Mouse (Mus musculus) retina, postnatal 1 day (tissue): ENCODE results near the gene Dusp2.
A peak's percentile ranks its signal among the peaks of the same experiment; 100 is the strongest.

Source experiments
- DNase-seq: peaks from one replicate; pipeline ENCODE4 v3.0.0-alpha.2; 2012

Dusp2 gene

DNA sequence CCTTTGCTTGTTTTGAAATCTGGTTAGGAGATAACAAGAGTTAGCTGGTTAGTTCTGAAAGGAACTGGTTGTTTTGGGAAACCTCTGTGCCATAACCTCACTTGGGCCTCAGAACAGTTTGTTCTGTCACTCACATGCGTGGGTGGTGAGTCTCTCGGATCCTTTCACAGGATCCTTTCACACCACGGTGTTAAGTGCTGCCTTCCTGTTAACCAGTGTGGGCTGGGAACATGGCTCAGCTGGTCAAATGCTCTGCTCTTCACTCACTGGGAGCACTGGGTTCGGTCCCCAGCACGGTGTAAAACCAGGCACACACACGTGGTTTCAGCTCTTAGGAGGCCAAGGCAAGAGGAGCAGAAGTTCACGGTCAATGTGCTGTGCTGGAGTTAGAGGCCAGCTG is 11.5 kb upstream of the Dusp2 start:
- no peak for DNase-seq

DNA sequence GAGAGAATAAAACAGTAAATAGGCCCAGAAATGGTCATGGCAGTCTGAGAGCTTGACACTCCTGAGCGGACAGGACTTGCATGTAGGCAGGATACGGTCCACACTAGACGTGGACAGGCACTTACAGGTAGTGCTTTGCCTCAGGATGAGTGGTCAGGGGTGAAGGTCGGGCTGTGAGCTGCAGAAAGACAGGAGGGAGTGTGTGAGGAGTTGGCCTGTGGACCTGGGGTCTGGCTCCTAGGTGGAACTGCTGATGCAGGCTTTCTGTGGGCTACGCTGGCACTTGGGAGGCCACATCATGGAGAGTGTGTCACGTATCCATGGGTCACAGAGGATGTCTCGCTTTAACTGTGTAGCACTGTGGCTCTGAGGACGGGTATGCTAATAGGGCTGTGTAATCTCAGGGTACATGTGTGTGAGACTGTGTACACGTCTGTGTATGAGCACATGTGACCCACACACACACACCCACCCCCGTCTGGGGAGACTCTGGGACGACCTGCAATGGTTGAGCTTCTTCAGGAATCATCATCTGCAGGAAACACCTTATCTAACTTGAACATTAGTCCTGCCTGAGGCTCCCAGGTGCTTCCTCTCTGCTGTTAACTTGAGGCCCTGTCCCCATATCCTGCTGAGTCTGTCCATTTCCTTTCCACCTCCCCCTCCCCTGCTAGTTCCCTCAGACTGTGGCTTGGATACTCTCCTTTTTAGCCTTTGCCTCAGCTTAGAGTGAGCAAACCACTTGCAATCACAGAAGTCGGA is 7.7 kb upstream of the Dusp2 start:
- no peak for DNase-seq

DNA sequence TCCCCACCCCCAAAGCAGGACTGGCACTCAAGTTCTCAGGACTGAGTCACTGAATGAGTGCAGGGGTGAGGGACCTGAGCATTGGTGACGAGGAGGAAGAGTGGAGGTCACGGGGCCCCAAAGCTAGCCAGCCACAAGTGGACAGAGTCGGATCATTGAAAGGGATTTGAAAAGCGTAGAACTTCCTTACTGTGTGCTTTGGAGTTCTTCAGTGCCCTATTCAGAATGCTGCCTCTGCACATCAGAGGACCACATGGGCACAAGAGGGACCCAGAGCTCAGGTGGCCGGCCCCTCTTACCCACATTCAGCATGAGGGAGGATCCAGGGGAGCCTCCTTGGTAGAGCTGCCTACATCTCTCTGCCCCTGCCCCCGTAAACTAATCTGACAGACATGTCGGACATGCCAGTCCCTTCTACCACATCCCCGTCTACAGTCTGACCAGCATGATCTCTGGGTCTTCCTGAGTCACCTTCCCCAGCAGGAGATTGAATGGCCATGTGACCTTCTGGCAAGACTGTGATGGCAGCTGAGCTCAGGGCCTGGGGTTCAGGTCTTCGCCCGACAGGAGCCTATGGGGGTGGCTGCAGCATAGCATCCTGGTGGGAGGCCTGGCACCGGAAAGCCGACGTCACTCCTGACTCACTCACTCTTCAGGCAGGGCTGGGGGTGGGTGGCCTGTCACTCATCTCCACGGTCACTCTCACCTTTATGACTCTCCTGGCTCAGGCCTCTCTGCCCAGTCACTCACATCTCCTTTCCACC is 3.0 kb upstream of the Dusp2 start:
- DNase-seq = no peak

DNA sequence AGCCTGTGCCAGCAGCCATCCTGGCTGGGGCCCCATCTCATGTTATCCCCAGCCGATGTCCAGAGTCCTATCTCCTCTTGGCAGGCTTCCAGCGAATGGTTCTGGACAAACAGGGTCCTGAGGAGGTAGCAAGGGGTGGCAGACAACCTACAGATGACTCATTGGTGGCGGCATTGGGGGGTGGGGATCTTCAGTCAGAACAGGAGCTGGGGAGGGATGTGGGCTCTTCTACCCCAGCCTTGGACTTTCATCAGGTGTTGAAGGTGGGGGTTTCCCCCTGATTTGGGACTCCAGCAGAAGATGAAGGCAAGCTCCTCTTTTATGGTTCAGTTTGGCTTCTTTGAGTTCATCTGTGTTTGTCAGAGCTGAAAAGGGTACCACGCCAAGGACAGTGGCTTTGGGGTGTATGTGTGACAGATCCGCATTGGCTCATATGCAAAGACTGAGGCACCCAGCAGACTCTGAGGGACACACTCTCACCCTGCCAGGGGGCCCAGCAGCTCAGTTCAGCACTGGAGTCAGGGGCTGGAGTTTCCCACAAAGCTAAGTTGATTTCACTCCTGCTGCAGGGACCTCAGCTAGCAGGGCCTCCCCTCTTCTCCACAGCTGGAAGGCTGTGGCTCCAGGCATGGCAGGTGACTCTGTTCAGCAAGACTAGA is 1.9 kb upstream of the Dusp2 start:
- peak; percentile 9 for DNase-seq

DNA sequence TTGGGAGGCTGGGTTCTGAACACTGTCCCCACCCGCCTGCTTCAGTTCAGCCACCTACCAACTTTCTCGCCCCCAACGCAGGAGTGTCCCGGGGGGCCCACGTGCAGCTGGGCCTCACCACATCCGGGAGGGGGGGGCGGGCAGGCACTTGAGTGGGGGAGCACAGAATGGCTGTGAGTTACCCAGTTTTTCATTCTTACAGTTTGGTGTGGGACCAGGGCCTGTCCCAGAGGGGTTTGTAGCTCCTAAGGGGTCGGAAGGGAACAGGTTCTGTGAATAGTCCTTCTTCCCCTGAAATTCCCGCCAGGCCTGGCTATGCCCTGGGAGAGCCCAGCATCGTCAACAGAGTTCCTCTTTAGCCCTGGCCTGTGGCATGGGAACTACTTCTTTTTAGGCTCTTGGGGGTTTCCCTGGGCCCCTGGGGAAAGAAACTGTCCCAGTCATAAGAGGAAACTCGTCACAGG is 849 bp upstream of the Dusp2 start:
- DNase-seq = no peak

DNA sequence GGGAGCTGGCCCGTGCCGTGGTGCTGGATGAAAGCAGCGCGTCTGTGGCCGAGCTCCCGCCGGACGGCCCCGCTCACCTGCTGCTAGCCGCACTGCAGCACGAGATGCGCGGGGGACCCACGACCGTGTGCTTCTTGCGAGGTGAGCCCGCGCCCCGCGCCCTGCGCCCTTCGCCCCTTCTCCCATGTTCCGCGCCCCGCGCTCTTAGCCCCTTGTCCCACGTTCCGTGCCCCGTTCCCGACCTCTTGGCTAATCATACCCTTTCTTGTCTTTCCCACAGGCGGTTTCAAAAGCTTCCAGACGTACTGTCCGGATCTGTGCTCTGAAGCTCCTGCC is 506 bp downstream of the Dusp2 start:
- DNase-seq = no peak

DNA sequence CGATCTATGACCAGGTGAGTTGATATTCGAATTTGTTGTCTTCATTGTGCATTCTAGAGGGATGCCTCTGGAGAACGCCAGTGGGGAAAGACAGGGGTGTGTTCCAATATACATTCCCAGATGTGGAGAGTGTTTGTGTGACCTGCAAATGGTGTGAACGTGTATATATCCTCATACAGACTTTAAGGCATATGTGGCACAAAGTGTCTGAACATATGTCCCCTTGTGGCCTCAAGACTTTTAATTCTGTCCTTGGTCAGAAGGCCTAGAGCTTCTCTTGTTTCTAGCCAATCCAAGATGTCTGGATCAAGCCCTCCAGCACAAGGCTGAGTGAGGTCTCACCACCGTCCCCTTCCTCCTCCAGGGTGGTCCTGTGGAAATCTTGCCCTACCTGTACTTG is 926 bp downstream of the Dusp2 start:
- DNase-seq = no peak

DNA sequence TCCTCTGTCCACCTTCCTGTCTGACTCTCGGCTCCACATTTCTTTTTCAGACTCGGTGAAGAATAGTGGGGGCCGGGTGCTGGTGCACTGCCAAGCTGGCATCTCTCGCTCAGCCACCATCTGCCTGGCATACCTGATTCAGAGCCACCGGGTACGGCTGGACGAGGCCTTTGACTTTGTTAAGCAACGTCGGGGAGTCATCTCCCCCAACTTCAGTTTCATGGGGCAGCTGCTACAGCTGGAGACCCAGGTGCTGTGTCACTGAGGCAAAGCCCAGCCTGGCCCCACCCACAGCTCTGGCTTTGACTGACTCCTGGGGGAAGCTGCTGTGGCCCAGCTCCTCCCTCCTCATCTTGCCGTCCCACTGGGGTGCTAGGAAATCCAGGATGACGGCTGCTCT is 1.6 kb downstream of the Dusp2 start:
- DNase-seq = no peak

DNA sequence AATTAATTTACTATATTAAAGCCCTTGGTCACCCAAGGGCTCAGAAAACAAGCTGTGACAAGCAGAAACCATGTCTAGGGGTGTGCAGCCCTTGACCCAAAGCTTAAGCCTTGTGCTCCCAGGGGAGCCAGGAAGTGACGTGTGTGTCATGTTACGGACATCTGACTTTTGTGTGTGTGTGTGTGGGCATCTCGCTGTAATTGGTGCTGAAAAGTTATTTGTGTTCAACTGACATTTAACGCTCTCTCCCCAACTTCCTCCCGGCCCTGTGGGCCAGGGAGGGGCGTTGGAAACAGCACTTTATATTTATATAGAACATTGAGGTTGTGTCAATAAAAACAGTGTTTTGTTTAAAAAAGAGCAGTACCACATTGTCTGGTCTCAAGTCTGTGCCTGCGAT is 2.1 kb downstream of the Dusp2 start:
- no peak for DNase-seq

DNA sequence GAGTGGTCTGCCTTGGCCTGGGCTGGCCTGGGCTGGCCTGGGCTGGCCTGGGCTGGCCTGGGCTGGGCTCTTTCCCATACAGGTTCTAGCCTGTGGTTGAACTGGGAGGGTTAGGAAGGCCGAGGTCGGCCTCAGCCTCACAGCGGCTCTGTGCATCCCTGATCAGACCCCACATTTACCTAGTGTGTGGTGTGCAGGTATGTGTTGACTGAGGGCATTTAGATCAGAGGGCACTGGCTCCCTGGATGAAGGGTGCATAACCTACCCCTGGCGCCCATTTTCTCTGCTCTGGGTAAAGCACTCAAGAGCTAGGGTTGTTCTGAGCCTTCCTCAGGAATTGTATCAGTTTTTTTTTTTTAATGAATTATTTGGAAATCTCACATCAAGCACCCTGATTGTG is 2.5 kb downstream of the Dusp2 start, which contains the start of gene Astl:
TSS of gene Astl (plus strand) at position 224 of the 400 bp plus-strand sequence.
- DNase-seq = no peak

DNA sequence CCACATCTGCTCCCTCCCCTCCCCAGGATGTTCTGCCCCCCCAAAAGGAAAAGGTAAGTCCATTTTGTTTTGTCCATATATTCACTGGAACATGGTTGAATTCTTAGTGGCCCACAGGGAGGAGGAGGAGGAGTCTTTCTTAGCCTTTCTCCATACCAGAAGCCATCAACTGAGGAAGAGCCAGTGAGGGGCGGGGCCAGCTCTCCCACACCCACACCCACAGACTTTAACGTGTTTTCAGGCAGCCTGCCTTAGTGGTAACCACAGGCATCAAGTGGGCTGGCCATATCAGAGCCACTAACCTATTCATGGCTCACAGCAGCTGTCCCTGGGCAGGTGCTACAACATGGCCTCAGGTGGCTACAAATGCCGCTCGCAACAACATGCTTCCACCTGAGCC is 2.9 kb downstream of the Dusp2 start:
- DNase-seq = no peak

DNA sequence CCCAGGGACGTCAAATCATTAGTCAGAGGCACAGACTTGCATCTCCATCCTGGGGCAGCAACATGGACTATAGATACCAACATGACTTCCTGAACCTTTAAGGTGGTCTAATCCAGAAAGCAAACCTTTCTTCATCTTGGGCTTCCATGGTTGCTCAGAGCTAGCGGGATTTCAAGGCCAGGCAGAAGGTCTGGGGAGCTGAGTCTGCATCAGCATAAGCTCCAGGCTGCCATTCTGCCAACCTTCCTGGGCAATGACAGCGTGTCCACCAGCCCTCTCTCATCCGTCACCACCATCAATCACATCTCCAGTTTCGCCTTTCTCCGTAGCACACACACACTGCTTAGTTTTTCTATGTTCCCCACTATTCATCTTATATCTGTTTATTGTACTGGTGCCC is 3.3 kb downstream of the Dusp2 start:
- DNase-seq = no peak

DNA sequence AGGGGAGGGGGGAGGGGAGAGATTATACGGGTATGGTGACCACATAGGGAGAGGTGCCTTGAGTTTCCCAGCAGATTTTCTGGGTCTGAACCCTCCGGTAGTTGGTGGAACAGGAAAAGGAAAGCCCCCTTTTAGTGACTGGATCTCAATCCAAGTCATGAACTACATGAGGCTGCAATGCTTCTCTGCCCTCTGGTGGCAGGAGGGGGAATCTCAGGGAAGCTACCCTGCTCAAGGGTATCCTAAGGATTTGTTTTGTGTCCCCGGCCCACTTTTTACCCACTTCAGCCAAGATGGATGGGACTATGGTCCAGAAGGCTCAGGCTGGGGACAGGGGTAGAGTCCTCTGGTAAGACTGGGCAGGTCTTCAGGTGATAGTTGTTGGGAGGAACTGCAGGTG is 5.2 kb downstream of the Dusp2 start:
- peak; percentile 71 for DNase-seq

DNA sequence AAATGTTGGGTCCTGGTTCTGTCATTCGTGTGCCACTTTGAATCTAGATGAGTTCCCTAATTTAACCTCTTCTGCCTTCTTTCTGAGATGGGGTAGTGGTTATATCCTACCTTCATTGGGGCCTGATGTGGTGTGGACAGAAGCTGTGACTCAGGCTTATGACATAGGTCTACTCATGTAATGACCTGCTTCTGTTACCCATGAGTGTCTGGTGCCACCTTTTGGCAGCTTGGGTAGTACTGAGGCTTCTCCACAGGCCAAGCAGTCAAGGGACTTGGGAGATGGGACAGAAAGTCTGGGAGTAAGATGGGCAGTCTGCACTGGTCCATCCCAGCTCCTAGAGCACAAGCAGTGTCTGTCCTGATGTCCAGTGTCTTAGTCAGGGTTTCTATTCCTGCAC is 10.4 kb downstream of the Dusp2 start:
- DNase-seq = no peak

DNA sequence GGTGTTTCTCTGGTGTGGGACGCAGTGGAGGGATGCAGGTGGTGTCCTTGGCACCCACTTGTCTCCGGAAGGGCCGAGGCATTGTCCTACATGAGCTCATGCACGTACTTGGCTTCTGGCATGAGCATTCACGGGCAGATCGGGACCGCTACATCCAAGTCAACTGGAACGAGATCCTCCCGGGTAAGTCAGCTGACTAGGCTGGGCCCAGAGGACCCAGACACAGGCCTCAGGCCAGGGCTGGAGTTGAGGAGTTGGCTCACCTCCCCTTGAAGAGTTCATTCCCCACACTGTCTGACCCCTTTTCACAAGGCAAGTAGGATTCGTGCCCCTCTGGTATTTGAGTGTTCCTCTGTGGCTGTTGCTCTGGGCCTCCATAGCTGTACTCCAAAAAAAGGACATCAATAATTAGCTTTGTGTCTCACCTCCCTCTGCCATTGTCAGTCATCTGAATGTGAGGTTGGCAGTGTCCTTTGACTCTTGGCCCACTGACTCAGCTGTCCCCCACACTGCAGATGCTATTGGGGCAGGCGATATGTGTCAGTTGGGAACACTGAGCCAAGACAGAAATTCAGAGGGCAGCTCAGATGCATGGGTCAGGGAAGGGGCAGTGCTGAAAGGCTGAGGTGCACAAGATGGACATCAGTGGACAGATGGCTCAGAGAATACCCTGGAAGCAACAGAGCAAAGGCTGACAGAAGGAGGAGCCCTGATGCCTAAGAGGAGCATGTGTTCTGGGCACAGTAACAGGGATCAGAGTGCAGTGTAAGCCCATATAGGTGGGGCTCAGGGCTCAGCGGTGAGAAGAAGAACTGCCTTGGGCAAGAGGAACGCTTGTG is 11.4 kb downstream of the Dusp2 start:
- DNase-seq = no peak

DNA sequence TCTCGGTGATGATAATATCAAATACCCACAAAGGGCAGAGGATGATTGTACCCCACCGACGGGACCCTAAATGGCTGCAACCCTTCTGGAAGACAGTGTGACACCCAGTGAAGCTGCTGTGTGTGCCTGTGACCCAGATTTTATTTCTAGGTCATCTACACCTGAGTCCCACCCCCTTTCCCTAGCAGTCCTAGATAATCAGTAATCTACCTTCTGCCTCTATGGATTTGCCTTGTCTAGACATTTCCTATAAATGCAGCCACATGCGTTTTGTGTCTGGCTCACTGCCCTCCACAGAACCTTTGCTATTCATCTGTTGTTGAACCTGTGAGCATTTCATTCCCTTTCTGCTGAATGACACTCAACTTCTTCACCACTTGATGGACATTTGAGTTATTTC is 17.9 kb downstream of the Dusp2 start:
- no peak for DNase-seq

DNA sequence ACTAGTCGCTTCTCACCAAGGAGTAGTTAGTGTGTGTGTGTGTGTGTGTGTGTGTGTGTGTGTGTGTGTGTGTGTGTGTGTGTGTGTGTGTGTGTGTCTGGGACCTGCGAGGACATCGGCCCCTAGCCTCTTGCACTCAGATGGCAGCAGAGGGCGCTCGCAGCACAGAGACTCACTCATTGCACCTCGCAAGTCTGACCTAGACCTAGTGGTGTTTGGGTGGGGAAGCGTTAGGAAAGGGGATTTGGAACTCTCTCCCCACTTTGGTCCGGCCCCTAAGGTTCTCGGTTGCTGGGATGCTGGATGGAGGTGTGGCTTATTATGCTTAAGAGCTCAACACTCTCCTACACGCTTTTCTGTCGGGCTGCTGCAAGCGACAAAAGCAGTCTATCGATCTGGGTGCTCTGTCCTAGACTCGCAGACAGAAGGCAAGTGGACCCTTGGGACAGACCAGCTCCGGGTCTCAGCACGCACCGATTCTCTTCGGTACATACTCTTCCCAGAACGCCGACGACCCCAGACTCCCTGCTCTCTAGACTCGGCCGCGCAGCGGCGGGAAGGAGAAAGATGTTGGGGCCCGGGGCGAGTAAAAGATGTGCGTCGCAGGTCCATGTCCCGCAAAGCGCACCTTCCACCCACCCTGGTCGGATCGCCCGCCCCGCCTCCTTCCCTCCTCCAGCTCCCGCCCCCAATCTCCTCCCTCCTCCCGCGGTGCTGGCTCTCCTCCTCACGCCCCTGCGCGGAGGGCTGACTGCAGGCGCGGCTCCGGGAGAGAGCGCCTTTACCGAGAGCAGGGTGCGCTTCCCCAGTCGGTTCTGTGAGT is 26.7 kb downstream of the Dusp2 start, which contains the start of gene Adra2b:
TSS of gene Adra2b (plus strand) at position 750 of the 823 bp plus-strand sequence.
- DNase-seq = peak; percentile 88

DNA sequence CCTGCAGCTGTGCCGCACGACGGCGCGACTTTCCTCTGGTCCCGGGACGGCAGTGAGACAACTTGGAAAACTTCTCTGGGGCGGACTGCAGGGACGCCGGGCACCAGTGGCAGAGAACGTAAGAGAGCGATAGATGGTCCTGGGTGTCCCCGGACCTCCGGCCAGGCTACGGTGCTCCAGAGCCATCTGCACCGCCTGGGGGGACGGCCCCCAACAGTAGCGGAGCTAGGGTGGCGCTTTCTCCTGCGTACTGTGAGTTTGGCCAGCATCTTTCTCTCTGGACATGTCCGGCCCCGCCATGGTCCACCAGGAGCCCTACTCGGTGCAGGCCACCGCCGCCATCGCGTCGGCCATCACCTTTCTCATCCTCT is 27.3 kb downstream of the Dusp2 start:
- DNase-seq = no peak

DNA sequence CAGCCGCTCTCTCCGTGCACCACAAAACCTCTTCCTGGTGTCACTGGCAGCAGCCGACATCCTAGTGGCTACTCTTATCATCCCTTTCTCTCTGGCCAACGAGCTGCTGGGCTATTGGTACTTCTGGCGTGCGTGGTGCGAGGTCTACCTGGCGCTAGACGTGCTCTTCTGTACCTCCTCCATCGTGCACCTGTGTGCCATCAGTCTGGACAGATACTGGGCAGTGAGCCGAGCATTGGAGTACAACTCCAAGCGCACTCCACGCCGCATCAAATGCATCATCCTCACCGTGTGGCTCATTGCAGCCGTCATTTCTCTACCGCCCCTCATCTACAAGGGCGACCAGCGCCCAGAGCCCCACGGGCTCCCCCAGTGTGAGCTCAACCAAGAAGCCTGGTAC is 27.7 kb downstream of the Dusp2 start:
- no peak for DNase-seq

DNA sequence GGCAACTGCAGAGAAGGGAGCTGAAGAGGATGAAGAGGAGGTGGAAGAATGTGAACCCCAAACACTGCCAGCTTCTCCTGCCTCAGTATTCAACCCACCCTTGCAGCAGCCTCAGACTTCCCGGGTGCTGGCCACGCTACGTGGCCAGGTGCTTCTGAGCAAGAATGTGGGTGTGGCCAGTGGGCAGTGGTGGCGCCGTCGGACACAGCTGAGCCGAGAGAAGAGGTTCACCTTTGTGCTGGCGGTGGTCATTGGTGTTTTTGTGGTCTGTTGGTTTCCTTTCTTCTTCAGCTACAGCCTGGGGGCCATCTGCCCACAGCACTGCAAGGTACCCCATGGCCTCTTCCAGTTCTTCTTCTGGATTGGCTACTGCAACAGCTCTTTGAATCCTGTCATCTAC is 28.5 kb downstream of the Dusp2 start:
- DNase-seq = no peak

DNA sequence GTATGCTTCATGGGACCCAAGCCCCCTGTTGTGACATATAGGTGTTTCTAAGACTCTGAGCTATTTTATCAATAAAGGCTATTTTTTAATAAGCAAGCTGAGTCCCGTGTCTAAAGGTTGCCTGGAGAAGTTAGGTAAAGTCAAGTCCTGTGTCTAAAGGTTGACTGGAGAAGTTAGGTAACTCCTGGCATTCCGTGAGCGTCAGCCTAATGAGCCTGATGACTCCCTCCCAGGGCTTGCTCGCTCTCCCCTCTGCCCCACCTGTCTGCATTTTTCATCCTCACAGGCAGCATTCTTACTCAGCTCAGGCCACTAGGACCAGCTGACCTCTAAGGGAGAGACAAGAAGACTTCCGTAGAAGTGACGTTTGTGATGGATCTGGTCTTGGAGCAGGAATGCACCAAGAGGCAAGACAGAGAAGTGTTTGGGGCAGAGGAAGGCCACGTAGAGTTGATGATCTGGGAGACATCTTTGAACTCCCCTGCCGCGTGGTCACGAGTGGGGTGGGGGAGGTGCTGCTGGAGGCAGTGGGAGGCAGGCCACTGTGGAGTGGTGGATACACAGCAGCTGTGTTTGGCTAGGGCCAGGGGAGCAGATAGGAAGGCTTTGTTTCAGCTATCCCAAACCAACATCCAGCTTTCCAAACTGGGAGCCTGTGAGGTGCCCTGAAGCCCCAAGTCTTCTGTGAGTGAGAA is 31.3 kb downstream of the Dusp2 start:
- no peak for DNase-seq
